Comparison of ENCODE assay signal across 18 mouse cellular contexts in the genomic region with DNA sequence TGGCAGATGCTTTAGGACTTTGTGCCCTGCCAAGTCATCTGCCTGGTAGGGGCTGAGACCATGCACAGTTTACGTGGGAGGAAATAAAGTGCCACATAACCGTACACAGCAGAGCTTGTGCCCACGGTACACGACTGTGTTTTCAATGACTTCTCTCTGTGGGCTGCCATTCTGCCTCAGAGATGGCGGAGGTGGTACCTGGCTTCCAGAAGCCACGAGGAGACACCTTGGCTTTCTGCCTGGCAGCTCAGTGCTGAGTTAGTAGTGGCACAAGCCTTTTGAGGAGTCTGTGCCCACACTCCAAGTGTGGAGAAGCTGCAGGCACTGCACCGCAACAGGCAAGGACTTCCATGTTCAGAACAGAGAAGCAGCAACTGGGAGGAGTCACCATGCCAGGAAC. TPM values are rescaled to one million over a fixed set of nuclear protein-coding genes. Genes with fewer than 3 reads are reported as not detected.
DNase-seq lines count a peak whose midpoint lies in the region.
"Had no signal": no experiment of that assay in that cellular context is flagged by ENCODE, and none has a peak within 500 bp of the region (broad histone marks: within the 10 kb centered on the region; RNA-seq: fewer than 3 reads in every experiment).

No protein-coding gene starts in this region.

- peak; percentile 58 to 61 for DNase-seq in layer of hippocampus, adult 8-10 months (ENCODE audit: low spot score in 2 of 2)
- DNase-seq in layer of hippocampus, postnatal 25 days (ENCODE audit: extremely low spot score in 1 of 2, low spot score in 1 of 2) = no peak
- peak; percentile 62 for DNase-seq in right cerebral cortex, postnatal 25 days
- DNase-seq in right cerebral cortex, postnatal 4 days = no peak
- peak; percentile 46 to 91 for DNase-seq in left cerebral cortex, postnatal 25 days (ENCODE audit: low spot score in 2 of 2)
- no peak for DNase-seq in heart, adult 11 months
- no peak for DNase-seq in adrenal gland, postnatal 25 days
- DNase-seq: cerebellum, postnatal 25 days; gastrocnemius, postnatal 10 days; kidney, postnatal 4 days; lung, adult 2 months; lung, postnatal 4 days; midbrain, embryonic 14.5 days; retina, postnatal 1 day; thymus, postnatal 14 days had no signal

- intact Hi-C loops in left cerebral cortex, postnatal 25 days (cut with DNase I) = loop anchor here (1.0 kb wide), 1 partner anchor 17 kb away; no protein-coding TSS in a partner anchor

RNA-seq across cellular contexts. Expression of gene Ubxn11, which starts 5.4 kb away (rescaled TPM):
- total RNA-seq in layer of hippocampus, adult 8-10 months (2022) = 10 to 100 TPM; 34.7 to 39.5 (median 35.6) TPM
- total RNA-seq in layer of hippocampus, postnatal 25 days (2021) = 10 to 100 TPM; 24.0 to 32.1 TPM
- total RNA-seq in left cerebral cortex, postnatal 25 days (2021) = 10 to 100 TPM; 29.5 to 34.7 TPM
- total RNA-seq in adrenal gland, postnatal 25 days (2021) = 8.1 and 9.4 TPM in 2 replicates

RNA-seq across cellular contexts. Expression of gene Cd52, which starts 12.8 kb away (rescaled TPM):
- 10 to 100 TPM in 2 of 4 experiments, 1 to 10 TPM in 2; 1.2 to 52.4 (median 18.2) TPM for total RNA-seq in layer of hippocampus, adult 8-10 months (2022)
- total RNA-seq in layer of hippocampus, postnatal 25 days (2021) = 1 to 10 TPM; 1.6 TPM
- 1 to 10 TPM; 1.6 to 3.4 TPM for total RNA-seq in left cerebral cortex, postnatal 25 days (2021)
- 3.5 and 8.4 TPM in 2 replicates for total RNA-seq in adrenal gland, postnatal 25 days (2021)

RNA-seq across cellular contexts. Expression of gene Sh3bgrl3, which starts 20.9 kb away (rescaled TPM):
- total RNA-seq in layer of hippocampus, adult 8-10 months (2022) = 100 to 1,000 TPM; 185 to 289 (median 252) TPM
- total RNA-seq in layer of hippocampus, postnatal 25 days (2021) = 100 to 1,000 TPM; 281 to 297 TPM
- total RNA-seq in left cerebral cortex, postnatal 25 days (2021) = 100 to 1,000 TPM; 212 to 218 TPM
- total RNA-seq in adrenal gland, postnatal 25 days (2021) = 62.5 and 73.2 TPM in 2 replicates

RNA-seq across cellular contexts. Expression of gene Crybg2, which starts 47.1 kb away (rescaled TPM):
- 1 to 10 TPM in 3 of 4 experiments, under 1 TPM in 1; 0.54 to 6.4 (median 3.7) TPM for total RNA-seq in layer of hippocampus, adult 8-10 months (2022)
- 1 to 10 TPM; 1.2 to 1.6 TPM for total RNA-seq in layer of hippocampus, postnatal 25 days (2021)
- total RNA-seq in left cerebral cortex, postnatal 25 days (2021) = 1 to 10 TPM; 1.8 to 2.7 TPM
- 0.15 TPM in 1 of 2 replicates, not detected in the other for total RNA-seq in adrenal gland, postnatal 25 days (2021)
- total RNA-seq: gastrocnemius, postnatal 10 days had no signal

RNA-seq across cellular contexts. Expression of gene Zfp683, which starts 54.1 kb away (rescaled TPM):
- total RNA-seq in layer of hippocampus, adult 8-10 months (2022) = not detected
- total RNA-seq in layer of hippocampus, postnatal 25 days (2021) = not detected
- total RNA-seq in left cerebral cortex, postnatal 25 days (2021) = not detected
- total RNA-seq in adrenal gland, postnatal 25 days (2021) = not detected in 2 replicates
- total RNA-seq: adrenal gland, postnatal 4 days; G1E; gastrocnemius, postnatal 10 days; heart, adult 8-10 months had no signal

Comparison
In these comparisons a context has a peak if more than half of its experiments do, and no peak if none do; other contexts are left out.
1. DNase-seq: peak in layer of hippocampus, adult 8-10 months (2 of 2), right cerebral cortex, postnatal 25 days (single experiment) and left cerebral cortex, postnatal 25 days (2 of 2); none in layer of hippocampus, postnatal 25 days (0 of 2), right cerebral cortex, postnatal 4 days (single experiment), heart, adult 11 months (single experiment) and adrenal gland, postnatal 25 days (single experiment).